Mouse (Mus musculus): ENCODE results near the gene Btg2.
A peak's percentile ranks its signal among the peaks of the same experiment; 100 is the strongest.

The Btg2 gene

GRCm38 (mm10) chr1:134097080-134097855 lies 18.3 kb upstream of the Btg2 start:
- no peak for DNase-seq

GRCm38 (mm10) chr1:134096264-134096934 lies 17.5 kb upstream of the Btg2 start:
- DNase-seq = no peak

GRCm38 (mm10) chr1:134095721-134096120 lies 16.8 kb upstream of the Btg2 start:
- no peak for DNase-seq

DNA sequence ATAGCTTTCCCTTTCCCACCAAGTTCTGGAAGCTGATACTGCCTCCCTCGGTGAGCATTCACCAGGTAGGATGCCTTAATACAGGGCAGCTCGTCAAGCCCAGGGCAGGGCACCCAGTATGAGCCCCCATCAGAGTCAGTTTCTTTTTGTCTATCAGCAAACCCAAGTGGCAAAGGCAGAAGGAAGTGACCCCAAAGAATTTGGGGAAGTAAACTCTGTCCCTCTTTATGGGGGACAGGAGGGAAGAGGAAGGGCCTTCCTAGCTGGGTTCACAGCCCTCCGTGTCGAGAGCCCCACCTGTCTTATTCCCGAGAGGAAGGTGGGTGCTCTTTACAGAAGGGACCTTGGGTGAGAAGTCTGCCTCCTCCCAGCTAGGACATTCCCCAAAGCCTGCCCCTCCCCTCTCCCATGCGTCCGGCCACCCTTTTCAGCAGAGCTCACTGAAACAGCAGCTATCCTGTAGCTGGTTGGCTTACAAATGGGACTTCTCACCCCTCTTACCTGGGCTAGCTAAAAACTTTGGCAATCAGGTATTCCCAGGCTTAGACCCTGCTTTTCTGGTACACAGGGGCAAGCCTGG lies 16.2 kb upstream of the Btg2 start:
- no peak for DNase-seq

GRCm38 (mm10) chr1:134093771-134094526 lies 15.0 kb upstream of the Btg2 start:
- no peak for DNase-seq

DNA sequence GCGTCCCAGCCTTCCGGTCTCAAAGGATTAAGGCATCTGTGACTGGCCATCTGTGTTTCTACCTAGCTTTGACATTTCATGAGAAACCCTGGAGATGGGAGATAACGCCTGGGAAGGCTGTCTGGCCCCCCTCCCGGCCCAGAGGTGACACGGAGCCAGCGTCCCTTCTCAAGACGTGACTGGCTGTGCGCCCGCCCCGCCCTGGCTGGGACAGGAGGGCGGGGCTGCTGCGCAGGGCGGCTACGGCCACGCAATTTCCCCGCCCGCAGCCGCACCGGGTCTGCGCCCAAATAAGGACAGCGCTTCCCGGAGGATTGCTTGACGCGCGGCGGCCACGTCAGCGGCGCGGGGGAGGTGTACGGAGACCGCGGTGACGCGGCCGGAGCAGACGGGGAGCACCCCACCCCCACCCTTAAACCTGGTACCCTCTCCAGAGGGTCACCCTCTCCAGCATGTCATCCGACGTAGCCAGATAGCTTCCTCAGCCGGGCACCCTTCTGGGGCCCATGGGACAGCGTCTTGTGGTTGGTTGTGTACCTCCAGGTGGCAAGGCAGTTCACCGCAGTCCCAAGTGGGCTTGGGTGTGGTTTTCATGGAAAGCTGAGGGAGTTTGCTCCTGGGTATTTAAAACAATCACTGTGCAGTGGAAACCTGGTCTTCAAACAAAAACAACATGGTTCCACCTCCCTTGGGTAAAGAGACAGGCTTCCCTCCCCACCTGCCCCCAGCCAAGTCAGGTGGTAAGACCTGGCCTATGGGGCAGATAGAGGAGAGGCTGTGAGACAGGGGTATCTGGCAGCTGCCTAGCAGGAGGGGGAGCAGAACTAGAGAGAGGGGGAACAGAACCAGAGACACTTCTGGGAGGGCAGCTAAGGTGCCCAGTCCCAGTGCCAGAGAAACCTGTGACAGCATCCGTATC lies 14.2 kb upstream of the Btg2 start:
- DNase-seq = peak; percentile 93

DNA sequence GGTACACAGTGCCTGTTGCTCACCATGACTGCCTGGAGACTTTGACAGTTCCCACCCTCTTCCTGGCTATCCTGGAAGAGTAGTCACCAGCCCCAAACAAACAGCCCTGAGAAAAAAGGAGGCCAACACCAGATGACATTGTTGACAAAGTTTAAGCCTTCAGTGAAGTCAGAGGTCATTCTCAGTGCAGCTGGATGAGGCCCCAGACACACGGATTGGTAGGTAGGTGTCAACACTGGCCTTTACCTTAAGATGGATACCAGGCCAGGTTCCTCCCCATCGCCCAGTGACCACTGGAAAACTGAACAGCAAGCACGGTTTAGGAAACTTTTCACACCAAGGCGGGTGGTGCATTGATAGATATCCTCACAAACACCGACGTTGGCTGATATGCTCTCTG lies 13.4 kb upstream of the Btg2 start:
- no peak for DNase-seq

DNA sequence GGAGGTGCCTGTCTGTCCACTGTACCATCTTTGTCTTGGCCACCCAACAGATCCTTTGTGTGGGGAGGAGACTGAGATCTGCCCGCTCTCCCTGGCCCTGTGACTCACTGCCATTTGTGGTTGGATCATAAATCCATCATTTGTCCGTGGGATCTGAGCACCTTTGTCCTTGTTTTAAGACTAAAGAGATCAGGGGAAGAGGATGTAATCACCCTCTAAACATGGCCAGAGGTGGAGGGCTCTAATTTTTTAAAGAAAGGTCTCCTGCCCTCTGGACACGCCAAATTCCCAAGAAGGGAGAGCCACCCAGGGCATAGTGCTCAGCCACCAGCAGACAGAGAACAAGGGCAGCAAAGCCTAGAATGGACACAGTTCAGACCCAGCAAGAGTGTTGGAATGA lies 12.9 kb upstream of the Btg2 start:
- no peak for DNase-seq

DNA sequence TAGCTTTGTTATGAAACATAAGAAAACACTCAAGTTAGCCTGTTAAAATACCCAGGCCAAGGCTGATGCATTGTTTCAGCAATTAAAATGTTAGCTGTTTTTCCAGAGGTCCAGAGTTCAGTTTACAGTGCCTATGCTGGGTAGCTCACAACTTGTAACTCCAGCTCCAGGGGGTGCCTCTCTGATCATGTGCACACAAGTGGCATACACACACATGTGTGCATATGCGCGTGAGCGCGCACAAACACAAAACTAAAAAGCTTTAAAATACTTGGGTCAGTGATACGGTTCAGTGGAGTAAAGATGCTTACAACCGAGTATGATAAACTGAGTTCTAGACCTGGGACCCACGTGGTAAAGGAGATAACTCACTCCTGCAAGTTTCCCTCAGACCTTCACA lies 10.2 kb upstream of the Btg2 start:
- no peak for DNase-seq

GRCm38 (mm10) chr1:134086811-134087398 lies 8.0 kb upstream of the Btg2 start:
- DNase-seq = no peak

GRCm38 (mm10) chr1:134086017-134086416 lies 7.1 kb upstream of the Btg2 start:
- DNase-seq = no peak

GRCm38 (mm10) chr1:134084128-134084527 lies 5.2 kb upstream of the Btg2 start:
- DNase-seq = no peak

GRCm38 (mm10) chr1:134083676-134084075 lies 4.8 kb upstream of the Btg2 start:
- no peak for DNase-seq

DNA sequence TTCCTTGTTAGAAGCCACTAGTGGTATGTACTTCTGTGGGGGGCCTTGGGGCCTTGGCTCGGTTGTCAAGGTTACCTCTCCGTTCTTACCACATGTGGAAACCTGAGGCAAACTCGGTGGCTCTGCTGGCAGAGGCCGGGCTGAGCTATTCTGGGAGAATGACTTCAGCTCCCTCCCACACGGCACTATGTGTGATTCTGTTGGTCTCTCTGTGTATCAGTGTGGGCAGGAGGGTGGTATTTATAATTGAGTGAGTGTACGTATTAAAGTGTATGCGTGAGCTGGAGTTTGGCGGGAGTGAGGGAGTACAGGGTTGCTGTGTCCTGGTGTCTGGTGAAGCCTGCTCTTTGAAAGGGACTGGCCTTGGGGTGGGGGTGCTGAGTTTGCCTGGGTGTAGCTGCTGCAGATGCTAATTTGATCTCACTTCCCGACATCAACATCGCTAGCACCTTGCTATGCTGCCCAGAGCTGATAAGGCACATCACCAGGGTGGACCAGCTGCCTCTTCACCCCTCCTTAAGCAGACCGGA lies 4.1 kb upstream of the Btg2 start:
- DNase-seq = peak; percentile 74

DNA sequence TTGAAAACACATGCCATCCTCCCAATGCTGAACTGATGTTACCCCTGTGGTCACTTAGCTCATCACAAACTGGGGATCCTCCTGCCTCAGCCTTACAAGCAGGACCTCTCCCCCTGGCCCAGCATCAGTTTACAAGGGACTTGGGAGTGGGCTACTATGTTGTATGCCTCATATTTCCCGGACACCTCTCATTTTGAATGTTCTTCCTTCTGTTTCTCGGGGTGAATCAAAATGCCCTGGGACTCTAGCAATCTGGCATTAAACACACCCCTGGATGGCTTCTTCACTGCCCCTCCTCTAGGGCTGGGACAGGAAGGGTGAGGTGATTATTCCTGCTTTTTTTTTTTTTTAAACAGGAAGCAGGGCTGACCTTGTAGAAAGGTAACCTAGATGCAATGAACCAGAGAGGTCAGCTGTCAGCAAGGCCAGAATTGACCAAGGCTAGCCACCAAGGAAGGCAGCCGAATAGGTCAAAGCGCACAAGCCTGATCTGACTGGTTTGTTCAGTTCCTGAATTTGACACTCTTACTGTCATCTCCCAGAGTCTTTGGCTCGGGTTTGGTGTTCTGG lies 2.0 kb upstream of the Btg2 start:
- no peak for DNase-seq

DNA sequence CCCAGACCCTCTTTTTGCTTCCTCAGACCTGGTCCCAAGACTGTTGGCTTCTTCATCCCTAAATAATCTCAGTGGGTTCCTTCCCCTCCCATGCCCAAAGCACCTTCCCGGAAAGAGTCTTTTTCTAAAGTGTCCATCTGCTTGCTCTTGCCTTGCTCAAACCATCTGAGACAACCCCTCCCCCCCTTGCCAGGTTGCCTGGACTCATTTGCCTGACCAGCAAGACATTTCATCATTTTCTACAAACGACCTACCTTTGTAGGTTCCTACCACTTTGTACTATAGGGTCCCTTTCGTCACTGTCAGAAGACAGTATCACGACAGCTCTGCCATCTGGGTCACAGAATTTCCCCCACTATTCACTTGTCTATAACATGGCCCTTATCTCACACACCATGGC lies 1.5 kb upstream of the Btg2 start:
- no peak for DNase-seq

DNA sequence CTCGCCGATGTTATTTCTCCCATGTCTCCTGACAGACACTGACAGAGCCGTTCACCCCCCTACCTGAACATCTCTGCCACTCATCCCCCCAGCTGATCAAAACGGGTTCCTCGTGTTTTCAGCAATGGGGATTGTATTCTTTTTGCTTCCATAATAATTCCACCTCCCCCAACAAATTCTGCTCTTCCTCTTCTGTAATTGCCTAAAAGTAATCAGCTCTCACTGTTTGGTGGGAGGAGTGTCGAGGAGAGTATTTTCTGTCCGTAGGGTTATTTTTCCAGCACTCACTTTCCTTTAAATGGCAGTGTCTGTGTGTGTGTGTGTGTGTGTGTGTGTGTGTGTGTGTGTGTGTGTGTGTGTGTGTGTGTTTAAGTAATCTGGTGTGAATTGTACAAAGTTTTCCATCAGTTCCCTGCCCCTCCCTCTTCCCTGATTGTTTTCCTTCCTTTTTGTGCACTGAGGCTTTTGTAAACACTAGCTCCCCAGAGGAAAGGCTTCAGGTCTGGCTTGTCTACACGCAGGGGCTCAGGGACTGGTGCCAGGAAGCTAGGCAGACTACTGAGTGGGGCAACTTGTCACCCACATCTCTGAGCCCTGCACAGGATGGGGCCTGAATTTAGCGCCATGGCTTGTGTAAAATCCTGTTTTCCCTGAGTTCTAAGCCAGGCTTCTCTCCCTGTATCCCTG lies 700 bp upstream of the Btg2 start:
- DNase-seq = no peak

- no peak for DNase-seq
Measured at GRCm38 (mm10) chr1:134078061-134078795, 692 bp downstream of the Btg2 start.

GRCm38 (mm10) chr1:134077389-134078060 lies 1.4 kb downstream of the Btg2 start:
- DNase-seq = no peak

Measured in right cerebral cortex, postnatal 25 days (tissue).